Mouse (Mus musculus): Measurements from ENCODE around the gene Slc25a44.

- TF ChIP-seq CTCF (conservative IDR thresholded peaks at IDR 0.05; ENCODE audit: low read length), result no peak
- TF ChIP-seq NANOG (IDR thresholded peaks at IDR 0.05; ENCODE audit: borderline replicate concordance, low read length), result no peak
- no peak for TF ChIP-seq POU5F1 (IDR thresholded peaks at IDR 0.05; ENCODE audit: borderline replicate concordance, low read length)
Measured at GRCm38 (mm10) chr3:88454762-88455587, 30.0 kb upstream of the Slc25a44 start.

All from E14TG2a.4 (cell line).